Mouse (Mus musculus) left cerebral cortex, adult 18-20 months (tissue): ENCODE results near the gene Mapk10. TPM values are rescaled to one million over a fixed set of nuclear protein-coding genes. Genes with fewer than 3 reads are reported as not detected.

Source experiments
- DNase-seq, 2 experiments: peaks; one replicate each; pipeline ENCODE4 v3.0.0; 2021 to 2022; ENCODE audit warnings: low spot score in 2 of 2, mixed read lengths in 1 of 2
- total RNA-seq, 2 experiments: library from RNA; stranded (reverse); gene quantifications; 2 replicates each; pipeline ENCODE4 v1.2.3; 2021

The Mapk10 gene
- total RNA-seq, 2 experiments from 2014 or later, result 521 to 526 TPM

DNA sequence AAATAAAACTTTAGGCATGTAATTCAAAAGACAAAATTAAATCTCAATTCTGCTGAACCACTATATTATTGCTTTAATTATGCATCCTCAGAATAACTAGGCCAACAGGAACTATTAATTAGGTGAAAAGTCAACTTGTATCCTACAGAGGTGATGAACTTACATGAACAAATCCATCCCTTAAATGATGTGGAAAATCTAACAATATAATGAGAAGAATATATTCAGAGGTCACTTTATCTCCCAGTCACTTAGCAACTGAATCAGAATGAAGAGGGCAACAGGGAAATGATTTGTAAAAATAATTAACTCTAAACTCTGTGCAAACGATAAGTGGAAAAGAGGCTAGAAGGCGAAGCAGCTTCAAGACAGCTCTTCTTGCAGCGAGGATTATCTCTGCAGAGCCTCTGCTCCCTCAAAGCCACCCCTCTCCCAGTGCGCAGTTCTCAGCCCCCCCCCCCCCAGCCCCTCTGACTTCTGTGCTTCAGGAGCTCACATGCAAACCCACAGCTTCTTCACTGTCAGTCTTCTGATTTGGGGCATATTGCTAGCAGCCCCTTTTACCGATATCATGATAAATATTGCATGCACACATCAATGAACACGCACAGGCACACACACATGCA lies 138.8 kb downstream of the Mapk10 start:
- DNase-seq, result no peak

DNA sequence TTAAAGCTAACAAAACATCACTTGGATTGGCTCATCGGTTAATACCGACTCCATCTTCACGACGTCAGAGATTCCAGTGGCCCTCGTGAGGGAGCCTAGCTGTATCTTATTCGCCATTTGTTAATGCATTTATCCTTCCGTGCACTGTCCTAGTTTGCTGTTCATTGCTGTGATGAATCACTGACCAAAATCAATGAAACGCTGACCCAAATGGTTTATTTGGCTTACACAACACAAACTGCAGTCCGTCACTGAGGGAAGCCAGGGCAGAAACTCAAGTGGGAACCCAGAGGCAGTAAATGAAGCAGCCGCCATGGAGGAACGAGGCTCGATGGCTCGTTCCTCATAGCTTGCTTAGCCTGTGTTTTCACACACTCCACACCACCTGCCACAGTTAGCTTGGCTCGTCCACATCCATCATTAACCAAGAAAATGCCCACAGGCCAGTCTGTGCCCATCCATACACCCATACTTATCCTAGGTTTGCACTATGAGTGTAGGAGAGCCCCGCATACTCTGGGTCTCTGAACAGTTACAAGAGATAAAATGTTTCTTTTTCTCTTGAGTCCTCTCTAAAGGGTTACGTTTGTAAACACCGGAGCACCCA lies 140.0 kb downstream of the Mapk10 start:
- no peak for DNase-seq

DNA sequence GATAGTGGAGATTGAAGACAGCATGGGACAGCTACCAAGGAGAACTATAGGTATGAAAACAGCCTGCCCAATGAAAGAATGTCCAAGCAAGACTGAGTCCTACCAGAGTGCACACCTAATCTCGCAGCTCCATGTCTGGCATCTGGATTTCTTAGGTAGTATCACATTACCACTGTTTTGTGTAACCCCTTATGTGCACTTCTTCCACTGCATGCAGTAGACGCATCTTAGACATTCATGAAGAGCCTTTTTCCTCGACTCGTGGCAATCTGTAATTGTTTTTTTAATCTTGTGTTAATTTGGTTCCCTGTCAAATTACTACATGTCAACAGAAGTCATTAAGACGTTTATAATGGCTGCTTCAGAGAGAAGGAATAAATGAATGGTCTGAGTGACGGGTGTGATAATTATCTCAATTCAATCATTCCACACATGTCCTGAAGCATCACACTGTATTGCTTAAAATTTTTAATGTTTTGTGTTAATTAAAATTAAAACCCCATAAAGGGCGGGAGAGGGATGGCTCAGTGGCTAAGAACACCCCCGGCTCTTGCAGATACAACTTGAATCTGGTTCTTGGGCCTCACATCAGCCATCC lies 160.7 kb downstream of the Mapk10 start:
- DNase-seq, result no peak

DNA sequence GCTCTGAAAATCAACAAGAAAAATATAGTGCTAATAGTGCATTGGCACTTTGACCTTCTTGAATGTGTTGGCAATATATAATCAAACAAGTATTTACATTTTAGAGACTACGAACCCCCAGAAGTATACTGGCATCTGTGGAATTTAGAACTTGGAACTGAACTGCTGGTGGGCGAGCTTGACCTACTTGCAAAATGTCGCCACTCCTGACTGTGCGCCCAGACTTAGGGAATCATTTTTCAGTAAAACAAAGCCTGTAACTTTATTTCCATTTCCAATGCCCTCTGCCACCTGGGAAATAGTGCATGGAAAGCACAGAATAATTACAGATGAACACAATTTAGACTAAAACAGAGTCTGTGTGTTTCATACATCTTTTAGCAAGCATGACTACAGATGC lies 163.1 kb downstream of the Mapk10 start:
- DNase-seq, result no peak

DNA sequence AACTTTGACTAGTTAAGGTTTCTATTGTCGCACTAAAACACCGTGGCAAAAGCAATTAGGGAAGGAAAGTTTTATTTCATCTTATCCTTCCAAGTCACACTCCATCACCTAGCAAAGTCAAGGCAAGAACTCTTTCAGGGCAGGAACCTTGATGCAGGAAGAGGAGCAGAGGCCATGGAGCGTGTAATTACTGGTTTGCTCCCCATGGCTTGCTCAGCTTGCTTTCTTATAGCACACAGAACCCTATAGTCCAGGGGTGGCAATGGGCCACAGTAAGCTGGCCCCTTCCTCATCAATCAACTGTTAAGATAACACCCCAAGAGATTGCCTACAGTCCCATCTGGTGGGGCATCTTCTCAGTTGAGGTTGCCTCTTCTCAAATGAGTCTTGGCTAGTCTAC lies 173.4 kb downstream of the Mapk10 start:
- DNase-seq, result no peak

- peak; percentile 74 to 85 for DNase-seq
These were observed 182.1 kb downstream of the Mapk10 start for GRCm38 (mm10) chr5:103028940-103029621.

DNA sequence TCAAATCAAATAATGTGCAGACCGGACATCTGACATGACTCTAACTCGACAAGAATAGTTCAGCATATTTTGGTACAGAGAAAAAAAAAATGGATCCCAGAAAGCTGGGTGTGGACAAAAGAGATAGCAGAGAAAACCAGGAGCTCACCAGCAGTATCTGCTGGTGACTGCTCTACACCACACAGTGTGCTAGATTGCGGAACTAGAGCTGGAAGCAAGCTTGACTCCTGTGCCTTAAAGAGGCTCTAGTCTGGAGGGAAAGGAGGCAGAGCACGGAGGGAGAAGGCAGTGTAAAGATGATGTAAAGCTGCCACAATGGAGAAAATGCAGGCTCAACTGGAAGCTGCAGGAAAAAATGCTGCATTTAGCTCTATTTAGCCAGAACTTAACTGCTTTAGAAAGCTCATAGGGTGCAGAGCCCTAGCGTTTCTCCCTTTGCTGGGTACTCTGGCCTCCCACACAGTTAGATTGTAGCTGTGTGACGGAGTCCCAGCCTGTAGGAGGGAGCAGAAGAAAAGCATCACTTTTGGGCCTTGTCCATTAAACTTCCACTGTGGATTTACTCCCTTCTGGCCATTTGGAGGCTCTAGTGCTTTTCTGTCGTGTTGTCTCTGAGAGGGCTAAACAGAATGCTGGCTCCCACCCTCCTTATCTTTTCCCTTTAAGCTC lies 188.5 kb downstream of the Mapk10 start:
- DNase-seq, result peak; percentile 27 to 63

DNA sequence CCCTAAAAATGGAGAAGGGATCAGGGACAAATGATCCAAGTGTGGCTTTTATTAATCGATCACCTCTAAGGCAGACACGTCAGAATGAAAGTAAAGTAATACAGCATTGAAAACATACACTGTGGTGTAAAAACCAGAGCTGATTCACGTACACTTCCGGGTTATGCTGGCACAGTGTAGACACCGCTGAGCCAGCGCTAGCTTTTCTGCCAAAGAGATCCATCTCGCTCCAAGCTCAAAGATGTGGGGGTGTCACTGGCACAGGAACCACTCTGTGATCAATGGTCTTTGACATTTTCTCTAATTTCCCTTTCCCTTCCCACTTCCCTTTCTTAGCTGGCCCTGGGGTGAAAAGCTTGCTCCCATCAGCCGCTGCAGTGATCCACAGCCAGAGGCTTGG lies 189.7 kb downstream of the Mapk10 start:
- DNase-seq, result no peak

- no peak for DNase-seq
These were observed 190.2 kb downstream of the Mapk10 start for GRCm38 (mm10) chr5:103020954-103021353.

DNA sequence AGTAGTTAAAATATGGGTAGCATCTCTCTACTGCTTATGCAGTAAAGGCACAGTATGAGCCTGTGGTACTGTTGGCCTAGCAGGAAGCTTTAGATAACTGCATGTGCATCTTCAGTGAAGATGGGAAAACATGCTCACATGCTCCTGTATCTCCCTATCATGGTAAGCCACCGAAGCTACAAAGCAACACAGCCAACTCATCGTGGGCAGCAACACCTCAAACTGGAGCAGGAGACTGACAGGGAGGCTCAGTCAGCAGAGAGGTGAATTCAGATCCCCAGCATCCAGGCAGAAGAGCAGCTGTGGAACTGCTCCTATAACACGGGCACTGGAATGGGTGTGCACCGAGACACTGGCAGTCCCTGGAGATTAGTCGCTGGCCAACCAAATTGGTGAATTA lies 191.0 kb downstream of the Mapk10 start:
- DNase-seq, result no peak

GRCm38 (mm10) chr5:103017637-103018036 lies 193.5 kb downstream of the Mapk10 start:
- DNase-seq, result no peak

DNA sequence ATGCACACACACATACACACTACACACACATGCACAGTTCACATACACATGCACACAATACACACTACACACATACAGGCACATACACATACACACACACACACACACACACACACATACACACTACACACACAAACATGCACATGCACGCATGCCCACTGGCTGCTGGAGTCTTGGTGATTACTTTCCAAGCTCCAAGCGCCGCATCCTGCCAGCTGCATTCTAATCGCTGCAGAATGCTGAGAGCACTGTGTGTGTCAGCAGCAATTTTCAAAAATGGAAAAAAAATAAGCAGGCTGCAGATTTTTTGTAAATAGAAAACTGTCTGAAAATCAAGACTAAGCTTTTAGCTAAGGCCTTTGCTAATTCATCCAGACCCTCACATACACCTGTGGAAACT lies 196.8 kb downstream of the Mapk10 start:
- no peak for DNase-seq

- DNase-seq, result peak; percentile 63 to 65
These were observed 202.2 kb downstream of the Mapk10 start for GRCm38 (mm10) chr5:103008894-103009293.

- DNase-seq, result no peak
These were observed 209.0 kb downstream of the Mapk10 start for GRCm38 (mm10) chr5:103002116-103002515.

DNA sequence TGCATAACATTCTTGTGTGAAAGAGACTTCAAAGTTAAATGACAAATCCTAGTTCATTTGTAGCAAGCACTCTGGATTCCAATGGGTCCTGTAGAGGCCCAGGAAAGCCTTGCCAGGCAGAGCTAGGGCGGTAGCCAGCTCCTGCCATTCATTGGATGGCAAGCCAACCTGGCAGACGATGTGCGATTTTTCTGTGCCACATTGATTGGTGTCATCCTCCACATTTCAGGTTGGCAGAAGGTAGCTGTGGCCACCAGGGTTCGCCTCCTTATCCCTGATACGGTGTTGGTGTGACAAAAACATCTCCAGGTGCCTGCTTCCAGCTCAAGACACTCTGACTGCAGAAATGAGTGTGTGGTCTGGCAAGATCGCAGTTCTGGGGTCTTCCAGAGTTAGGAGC lies 210.6 kb downstream of the Mapk10 start:
- DNase-seq, result no peak

GRCm38 (mm10) chr5:102998524-102998923 lies 212.6 kb downstream of the Mapk10 start:
- DNase-seq, result no peak

GRCm38 (mm10) chr5:102997907-102998306 lies 213.2 kb downstream of the Mapk10 start:
- DNase-seq, result no peak

DNA sequence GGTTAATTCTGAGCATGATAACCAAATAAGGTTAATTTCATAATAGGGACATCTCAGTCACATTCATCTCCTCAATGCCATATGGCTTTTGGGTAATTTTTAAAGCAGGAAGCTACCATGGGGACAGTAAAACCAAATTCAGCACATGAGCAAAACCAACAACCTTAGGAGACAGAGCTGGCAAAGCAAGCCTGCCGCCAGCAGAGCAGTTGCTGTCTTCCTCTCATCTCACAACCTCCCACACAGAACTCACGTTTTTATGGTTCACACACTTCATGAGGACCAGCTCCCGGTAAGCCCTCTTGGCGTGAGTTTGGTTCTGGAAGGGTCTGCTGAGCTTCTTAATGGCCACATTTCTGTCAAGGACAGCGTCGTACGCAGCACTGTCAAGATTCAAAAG lies 214.8 kb downstream of the Mapk10 start:
- no peak for DNase-seq

- no peak for DNase-seq
These were observed 215.2 kb downstream of the Mapk10 start for GRCm38 (mm10) chr5:102995928-102996327.

DNA sequence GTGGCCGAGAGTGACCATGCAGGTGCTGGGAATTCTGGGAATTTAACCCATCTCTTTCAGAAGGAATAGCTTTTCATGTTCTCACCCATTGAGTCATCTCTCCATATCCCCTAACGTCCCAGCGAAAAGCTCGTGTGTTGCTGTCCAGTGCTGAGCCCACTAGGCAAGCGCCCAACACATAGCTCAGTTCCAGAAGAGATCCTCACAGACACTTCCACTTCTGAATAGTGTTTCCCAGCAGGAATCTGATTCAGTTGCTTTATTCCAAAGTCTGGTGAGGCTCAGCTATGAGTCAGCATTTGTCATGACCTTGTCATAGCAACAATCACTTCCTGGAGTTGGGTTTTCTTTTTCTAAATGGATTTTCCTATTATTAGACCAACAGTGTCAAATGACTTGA lies 217.2 kb downstream of the Mapk10 start:
- no peak for DNase-seq

GRCm38 (mm10) chr5:102991691-102992090 lies 219.4 kb downstream of the Mapk10 start:
- no peak for DNase-seq

DNA sequence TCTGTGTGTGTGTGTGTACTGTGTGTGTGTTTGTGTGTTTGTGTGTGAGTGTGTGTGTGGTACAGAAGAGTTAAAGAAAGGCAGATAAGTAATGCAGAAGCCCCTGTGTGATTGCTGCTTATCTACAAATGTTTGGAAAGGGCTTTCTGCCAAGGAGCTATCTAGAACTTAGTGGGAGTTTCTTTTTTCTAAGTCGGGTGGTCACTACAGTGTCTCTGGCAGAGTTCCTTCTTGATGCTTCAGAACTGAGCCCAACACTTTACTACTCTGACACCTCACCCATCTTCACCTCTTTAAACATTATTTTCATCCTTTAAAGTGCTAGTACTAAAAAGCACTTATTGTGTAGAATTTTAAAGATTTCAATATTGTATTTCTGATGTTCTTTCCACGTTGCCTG lies 232.8 kb downstream of the Mapk10 start:
- DNase-seq, result no peak
